Mouse (Mus musculus) central nervous system, embryonic 18 days (tissue): ENCODE results near the gene Ccdc136. TPM values are rescaled to one million over a fixed set of nuclear protein-coding genes. Genes with fewer than 3 reads are reported as not detected.

ENCODE experiments used
- polyA plus RNA-seq: library from polyadenylated mRNA; depleted of rRNA; stranded (reverse); fragments of >200 nt; gene quantifications from 2 replicates; pipeline ENCODE4 v1.2.3, GENCODE M21; 2012; rRNA removed

Gene Ccdc136
- 59.2 and 64.4 TPM in 2 replicates for polyA plus RNA-seq

DNA sequence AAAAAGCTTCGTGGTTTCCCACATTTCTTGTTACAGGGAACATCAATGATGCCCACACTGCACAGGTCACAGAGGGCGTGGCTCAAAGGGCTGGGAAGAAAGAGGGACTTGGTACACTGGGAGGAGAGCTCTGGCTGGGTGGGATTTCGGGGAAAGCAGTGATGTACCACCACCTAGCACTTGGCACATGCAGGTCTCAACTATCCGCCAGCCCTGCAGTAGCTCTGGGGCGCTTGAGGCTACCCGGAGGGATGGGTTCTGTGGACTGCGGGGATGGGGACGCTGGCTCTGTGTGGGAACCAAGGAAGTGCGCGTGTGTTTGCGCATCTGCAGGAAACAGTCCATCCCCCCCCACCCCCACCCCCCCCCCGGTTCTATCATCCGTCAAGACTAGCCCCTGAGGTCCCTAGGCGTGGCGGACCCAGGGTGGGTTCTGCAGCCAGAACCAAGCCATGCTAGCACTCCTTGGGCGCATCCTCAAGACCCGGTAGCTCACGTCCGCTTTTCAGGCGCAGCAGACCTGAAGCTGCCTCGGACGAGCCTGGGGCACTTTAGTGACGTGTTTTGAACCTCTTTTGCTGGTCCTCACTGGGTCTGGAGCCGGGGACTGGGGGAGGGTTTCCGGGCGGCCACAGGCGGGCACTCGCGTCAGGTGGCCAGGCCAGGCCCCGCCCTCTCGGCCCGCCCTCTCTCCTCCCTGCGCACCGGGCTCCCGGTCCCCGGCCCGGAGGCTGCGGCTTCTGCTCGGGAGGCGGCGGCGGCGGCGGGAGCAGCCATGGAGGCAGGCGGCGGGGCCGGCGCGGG is at the start of gene Ccdc136:
Ccdc136 (plus strand) TSS at position 400 of the 804 bp plus-strand sequence.

DNA sequence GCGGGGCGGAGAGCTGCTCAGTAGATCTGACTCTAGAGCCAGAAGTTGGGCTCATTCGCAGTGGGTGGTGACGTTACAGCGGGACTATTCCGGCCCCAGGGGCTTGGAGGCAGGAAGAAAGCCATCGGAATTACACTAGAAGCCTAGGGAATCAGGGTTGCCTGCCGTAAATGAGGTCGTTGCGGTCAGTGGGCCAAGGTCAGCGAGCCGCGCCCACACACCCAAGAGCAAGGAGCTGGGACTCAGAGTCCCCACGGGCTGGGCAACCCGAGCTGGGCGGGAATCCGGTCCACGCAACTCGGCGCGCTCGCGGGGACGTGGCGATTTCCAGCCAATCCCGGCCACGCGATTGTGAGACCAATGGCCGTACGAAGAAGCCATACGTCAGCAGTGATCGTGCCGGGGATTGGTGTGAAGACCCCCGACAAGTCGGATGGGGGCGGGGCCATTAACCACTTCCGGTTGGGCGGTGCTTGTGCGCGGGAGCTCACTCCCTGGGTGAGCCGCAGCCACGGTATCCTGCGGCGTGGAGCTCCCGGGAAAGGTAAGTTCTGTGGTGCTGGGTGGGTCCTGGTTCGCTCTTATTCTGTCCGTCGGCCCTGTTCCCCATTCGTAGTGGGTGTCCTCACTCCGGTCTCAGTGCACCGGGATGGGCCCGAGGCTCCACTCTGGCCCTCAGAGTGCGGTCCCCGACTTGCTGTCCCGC is 48.3 kb upstream of the Ccdc136 start, which contains the start of gene Calu:
Calu (plus strand) TSS at position 405 of the 706 bp plus-strand sequence.

DNA sequence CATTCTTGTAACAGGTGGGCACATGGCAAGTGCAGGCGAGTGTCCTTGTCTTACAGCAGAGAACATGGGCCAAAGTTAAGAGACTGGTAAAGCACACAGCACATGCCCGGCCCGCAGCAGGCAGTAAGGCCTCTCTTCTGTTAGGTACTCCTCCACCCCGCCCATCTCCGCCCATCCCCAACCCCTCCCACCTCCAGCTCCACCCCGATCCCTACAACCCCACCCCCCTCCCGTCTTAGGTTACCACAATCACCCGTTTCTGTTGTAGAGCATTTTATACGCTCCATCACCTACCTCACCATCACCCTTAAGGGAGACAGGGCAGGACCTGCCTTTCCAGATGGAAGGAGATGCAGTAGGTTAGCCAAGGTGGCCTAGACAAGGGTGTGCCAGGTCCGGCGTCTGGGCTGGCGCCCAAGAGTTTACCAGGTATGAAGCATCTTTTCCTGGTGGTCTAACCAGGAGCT is 8.0 kb upstream of the Ccdc136 start, which contains the start of gene Opn1sw:
Opn1sw (minus strand) TSS at position 417 of the 467 bp plus-strand sequence.

DNA sequence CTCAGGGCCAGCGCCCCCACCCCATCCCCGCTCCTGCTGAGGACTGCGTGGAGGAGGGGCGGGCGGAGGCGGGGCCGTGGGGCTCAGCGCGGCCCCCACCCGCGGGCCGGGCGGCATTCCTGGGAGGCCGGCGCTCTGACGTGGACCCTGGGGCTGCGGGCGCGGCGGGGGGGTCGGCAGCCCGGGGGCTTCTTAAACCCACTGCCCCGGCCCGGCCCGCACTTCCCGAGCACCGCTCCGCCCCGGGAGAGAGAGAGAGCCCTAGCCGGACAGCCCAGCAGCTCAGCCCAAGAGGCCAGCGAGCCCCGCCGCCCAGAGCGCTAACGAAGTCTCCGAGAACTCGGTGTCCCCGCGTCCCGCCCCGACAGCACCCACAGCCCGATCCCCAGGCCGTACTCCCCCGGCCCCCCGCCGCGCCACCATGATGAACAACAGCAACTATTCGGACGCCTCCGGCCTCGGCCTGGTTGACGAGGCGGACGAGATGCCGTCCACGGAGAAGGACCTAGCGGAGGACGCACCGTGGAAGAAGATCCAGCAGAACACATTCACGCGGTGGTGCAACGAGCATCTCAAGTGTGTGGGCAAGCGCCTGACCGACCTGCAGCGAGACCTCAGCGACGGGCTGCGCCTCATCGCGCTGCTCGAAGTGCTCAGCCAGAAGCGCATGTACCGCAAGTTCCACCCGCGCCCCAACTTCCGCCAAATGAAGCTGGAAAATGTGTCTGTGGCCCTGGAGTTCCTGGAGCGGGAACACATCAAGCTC is 37.1 kb downstream of the Ccdc136 start, which contains the start of gene Flnc:
Flnc (plus strand) TSS at position 219 of the 766 bp plus-strand sequence.

DNA sequence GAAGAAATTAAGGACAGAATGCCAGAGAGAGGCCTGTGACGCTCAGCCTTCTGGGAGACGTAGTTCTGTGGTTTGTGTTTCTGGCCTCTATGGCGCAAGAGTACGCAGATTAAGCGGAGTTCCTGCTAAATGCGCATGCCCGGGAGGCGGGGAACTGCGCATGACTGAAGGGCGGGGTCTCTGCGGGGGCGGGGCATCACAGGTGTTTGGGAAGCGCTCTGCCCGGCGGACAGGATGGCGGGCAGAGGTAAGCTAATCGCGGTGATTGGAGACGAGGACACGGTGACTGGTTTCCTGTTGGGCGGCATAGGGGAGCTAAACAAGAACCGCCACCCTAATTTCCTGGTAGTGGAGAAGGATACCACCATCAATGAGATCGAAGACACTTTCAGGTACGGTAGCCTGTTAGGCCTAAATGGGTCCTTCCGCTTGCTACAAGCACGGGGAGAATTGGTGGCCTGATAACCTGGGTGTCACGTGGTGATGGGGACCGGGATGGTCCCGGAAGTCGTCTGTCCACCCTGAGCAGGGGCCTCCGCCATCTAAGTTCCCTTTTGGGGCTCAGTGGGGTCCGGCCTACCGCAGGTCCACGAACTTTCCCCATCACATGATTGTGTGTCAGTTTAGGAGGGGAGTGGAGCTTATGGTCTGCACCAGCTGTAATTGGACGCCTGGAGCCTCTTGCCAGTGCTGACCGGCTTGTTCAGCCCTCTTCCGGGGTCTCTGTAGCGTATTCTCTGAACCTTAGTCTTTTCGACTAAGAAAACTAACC is 71.7 kb downstream of the Ccdc136 start, which contains the start of gene Atp6v1f:
Atp6v1f (plus strand) TSS at position 136 of the 772 bp plus-strand sequence.

GRCm38 (mm10) chr6:29471137-29471536 is 75.0 kb downstream of the Ccdc136 start, which contains the start of gene Atp6v1fnb:
TSS of gene Atp6v1fnb (plus strand) at chr6:29471437.

Other genes with a start within 250 kb of the Ccdc136 start
- 80.4 and 88.8 TPM in 2 replicates for gene Rbm28, start 231.3 kb upstream of the Ccdc136 start, polyA plus RNA-seq
- 13.6 and 14.4 TPM in 2 replicates for gene Prrt4, start 216.7 kb upstream of the Ccdc136 start, polyA plus RNA-seq
- 70.6 and 76.8 TPM in 2 replicates for gene Impdh1, start 179.9 kb upstream of the Ccdc136 start, polyA plus RNA-seq
- gene Hilpda, start 123.8 kb upstream of the Ccdc136 start, polyA plus RNA-seq, result 31.5 and 35.4 TPM in 2 replicates
- gene Fam71f2, start 116.7 kb upstream of the Ccdc136 start, polyA plus RNA-seq, result 2.3 and 2.4 TPM in 2 replicates
- gene Fam71f1, start 77.2 kb upstream of the Ccdc136 start, polyA plus RNA-seq, result not detected in 2 replicates
- 95.3 and 108 TPM in 2 replicates for gene Calu, start 48.2 kb upstream of the Ccdc136 start, polyA plus RNA-seq
- gene Opn1sw, start 7.8 kb upstream of the Ccdc136 start, polyA plus RNA-seq, result 0.20 and 0.49 TPM in 2 replicates
- 2.1 and 3.3 TPM in 2 replicates for gene Flnc, start 36.9 kb downstream of the Ccdc136 start, polyA plus RNA-seq
- 329 and 373 TPM in 2 replicates for gene Atp6v1f, start 71.4 kb downstream of the Ccdc136 start, polyA plus RNA-seq
- gene Atp6v1fnb, start 75.1 kb downstream of the Ccdc136 start, polyA plus RNA-seq, result 0.22 and 0.35 TPM in 2 replicates
- 41.0 and 48.8 TPM in 2 replicates for gene Kcp, start 111.6 kb downstream of the Ccdc136 start, polyA plus RNA-seq
- 1.7 and 1.8 TPM in 2 replicates for gene Irf5, start 130.3 kb downstream of the Ccdc136 start, polyA plus RNA-seq
- gene Tnpo3, start 213.6 kb downstream of the Ccdc136 start, polyA plus RNA-seq, result 75.8 and 76.6 TPM in 2 replicates